Mouse (Mus musculus): ENCODE data around the gene Nr6a1.
A peak's percentile ranks its signal among the peaks of the same experiment; 100 is the strongest.

Gene Nr6a1

DNA sequence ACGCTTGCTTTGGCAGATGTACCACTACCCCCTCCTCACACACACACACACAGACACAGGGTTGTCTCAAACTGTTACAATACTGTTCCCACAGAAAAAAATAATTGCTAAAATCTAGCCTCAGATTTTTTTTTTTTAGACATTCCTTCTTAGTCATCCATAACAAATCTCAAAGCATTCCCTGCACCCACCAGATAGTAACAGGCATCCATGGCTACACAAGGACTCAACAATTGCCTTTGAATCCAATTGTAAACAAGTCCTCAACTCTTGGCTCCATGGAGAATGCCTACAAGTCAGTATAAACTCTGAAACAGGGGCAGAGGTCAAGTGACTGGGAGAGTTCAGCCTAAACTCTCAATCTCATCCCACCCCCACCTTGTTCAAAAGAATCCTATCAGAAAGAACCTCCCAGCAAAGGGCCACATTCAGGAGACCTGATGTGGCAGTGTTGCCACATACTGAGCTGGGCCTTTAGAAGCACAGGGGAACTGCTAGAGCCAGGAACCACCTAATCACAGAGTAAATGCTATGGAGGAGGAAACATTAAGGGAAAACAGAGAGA is 52.9 kb downstream of the Nr6a1 start:
- no peak for DNase-seq (ENCODE audit: low spot score)

DNA sequence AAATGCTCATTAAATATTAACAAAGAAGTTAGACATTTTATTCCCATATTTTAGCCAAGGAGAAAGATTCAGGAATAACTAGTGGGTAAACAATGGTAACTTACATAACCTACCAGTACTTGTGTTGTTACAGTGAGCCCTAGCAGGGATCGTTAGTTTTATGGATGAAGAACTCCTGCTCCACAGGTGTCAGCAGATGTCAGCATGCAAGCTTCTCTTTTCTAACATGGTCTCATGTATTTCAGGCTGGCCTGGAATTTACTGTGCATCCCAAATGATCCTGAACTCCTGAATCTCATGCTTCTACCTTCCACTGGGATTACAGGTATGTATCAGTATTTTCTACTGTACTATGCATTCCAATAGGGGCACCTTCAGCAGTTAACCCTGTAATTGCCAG is 54.8 kb downstream of the Nr6a1 start:
- no peak for DNase-seq (ENCODE audit: low spot score)

DNA sequence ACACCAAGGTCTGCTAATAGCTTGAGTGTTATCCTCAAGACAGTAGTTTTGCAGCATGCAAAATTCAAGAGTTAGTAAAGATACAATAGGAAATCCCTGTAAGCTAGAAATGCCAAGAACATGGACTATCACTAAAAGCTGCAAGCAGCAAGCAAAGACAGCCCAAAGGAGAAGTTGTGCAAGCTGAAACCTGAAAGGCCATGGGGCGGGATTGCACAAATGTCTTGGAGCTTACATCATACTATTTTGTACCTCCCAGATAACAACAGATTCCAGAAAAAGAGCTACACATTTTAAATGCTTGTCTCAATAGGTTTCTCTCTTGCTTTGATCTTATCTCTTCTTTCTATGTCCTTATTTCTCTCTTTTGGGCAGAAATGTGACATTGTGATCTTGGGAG is 60.8 kb downstream of the Nr6a1 start:
- no peak for DNase-seq (ENCODE audit: low spot score)

DNA sequence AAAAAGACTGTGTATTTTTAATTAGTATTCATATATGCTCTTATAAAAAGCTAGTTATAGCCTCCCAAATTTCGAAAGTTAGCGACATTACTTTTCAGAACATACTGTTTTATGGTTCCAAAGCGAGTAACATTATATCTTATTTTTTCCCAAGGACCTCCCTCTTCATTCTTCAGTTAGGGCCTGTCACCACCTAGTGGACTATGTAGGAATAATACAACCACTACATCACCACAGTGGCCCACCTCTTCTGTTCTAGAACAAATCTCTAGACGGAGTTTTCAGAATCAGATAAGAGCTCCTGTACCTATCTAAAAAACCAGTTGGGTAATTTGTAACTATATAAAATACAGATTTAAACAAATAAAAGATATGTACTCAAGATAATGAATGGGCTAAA is 63.5 kb downstream of the Nr6a1 start:
- no peak for DNase-seq (ENCODE audit: low spot score)

DNA sequence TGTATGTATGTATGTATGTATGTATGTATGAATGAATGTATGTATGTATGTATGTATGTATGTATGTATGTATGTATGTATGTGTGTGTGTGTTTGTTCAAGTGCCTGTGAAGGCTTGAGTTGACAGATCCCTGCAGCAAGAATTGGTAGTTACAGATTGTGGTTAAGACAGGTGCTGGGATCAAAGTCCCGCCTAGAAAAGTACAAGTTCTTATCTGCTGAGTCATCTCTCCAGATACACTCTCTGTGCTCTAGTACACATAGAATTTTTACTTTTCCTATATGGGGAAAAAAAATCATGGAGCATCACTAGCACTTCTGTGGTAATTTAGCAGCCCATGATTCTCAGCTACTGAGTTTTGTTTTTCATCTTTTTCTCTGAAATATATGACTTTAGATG is 75.7 kb downstream of the Nr6a1 start:
- DNase-seq (ENCODE audit: low spot score), result no peak

DNA sequence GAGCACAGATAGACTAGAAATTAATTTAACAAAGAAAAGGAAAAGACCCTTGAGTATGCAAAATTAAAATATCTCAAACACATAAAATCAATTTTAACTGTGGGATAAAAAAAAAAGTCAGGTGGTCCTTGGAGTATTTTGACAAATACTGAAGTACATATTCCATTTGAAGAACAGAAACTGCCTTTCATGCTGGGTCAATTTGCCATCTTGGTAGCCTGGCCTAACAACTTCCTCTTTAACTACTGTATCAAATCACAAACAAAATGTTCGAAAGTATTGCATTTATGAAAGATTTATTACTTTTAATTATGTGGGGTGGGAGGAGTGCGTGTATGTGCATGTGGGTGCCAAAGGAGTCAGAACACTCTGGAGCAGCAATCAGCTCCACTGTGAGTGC is 81.2 kb downstream of the Nr6a1 start:
- DNase-seq (ENCODE audit: low spot score), result no peak

DNA sequence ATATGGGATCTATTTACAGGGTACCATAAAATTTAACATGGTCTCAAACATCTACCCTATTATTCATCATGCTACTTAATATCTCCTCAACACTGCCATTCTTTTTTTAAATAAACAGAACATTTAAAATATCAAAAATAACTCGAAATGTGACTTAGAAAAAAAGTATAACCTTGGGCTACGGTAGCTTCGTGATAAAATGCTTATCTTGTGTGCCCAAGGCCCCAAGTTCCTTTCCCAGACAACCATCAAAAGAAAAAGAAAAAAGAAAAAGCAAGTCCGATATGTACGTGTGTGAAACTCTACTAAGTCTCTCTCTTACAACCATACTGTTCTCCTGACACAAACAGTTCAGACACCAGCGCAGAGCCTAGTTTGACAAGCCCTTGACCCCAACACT is 92.0 kb downstream of the Nr6a1 start:
- no peak for DNase-seq (ENCODE audit: low spot score)

DNA sequence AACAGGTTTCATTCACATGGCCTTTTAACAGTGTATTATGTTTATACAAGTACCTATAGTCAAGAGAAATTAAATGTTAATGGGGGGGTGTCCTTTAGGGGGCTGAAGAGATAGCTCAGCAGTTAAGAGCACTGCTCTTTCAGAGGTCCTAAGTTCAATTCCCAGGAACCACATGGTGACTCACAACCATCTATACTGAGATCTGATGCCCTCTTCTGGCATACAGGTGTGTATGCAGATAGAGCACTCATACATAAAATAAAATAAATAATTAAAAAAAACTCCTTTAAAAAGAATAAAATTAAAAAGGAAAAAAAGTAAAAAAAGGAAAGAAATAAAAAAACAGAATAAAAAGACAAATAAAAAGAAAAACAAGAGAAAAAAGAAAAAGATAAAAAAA is 95.5 kb downstream of the Nr6a1 start:
- no peak for DNase-seq (ENCODE audit: low spot score)

DNA sequence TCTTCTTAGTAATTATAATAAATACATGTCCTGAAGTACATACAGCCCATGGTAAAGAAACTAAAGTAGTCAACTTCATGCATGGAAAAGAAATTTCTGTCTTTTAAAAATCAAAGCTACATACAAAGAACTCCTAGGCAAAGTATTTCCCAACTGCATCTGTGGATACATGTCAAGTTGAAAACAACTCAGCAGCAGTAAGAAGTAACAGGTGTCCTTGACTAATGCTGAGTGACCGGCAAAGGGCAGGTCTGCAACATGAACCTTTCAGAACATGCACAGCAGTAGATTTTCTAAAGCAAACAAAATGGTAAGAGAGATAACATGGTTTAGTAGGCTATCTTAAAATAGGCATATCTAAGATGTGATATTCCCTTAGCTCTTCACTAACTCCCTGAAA is 98.0 kb downstream of the Nr6a1 start:
- no peak for DNase-seq (ENCODE audit: low spot score)

DNA sequence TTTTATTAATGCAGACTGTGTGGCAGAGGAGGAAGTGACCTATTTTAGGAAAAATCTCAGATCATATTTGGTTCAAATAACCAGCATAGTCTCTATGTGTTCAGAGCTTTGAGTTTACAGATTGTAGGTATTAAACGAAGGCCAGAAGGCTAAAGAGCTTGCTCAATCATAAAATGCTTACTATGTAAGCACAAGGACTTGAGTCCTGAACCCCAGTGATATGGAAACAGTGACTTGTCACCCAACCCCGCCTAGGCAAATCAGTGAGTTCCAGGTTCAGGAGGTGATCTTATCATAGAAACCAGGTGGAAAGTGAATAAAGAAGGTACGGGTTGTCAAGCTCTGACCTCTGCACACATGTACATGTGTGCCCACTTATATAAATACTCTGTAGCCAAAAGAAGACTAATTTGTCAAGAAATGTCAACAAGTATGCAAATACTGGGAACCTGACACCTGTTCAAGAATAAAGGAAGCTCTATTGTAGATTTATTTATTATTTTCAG is 99.6 kb downstream of the Nr6a1 start:
- no peak for DNase-seq (ENCODE audit: low spot score)

DNA sequence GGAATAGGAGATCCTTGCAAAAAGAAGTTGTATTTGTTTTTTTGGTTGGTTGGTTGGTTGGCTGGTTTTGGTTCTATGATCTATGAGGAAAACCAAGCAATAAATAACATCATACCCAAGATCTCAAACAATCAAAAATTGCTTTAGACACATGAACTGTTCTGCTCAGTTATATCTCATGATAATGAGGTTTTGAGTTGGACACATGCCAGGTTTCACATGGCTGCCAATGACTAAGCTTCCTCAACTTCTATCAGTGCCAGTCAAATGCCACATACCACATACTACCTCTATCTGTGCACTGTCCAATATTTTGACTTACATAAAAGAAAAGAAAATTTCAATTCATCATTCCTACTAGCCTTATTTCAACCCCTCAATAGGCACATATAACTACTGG is 101.3 kb downstream of the Nr6a1 start:
- DNase-seq (ENCODE audit: low spot score), result no peak

DNA sequence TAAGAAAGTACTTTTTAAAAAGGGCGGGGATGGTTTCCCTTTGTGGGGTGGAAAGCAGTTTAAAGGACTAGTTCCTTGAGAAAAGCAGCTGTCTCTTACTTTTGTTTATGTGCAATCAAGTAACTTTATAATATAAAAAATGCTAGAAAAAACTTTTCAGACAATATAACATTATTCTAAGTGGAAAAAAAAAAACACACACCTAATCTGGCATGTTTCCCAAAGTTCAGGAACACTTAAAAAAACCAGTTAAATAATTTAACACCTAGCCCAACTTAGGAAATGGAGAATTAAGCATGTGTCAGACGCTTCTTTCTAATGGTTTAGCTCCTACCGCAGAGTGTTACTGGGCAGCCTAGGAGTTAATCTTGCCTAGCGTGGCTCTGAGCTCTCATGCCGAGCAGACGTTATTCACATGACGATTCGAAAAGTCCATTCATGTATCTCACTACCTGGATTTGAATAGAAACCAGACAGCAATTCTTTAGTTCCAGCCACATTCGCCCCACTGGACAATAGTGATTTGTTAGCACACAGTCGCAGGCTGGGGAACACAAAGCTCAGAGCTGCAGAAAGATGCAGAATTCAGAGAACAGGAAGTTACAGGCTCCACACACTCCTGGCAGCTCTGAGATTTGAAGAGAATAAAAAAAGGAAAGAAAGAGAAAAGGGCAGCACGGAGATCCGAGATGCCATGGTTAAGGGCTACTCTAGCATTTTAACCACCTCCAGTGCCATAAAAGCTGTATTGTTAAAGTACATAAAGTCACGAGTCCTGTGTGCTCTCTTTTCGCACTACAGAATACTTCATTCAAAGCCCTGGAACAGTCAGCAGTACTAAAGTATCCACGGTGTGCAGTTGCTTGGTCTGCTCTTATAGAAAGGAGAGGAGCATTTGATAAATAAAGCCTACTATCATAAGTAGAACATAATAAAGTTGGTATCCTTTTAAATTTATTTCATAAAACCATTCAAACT is 102.4 kb downstream of the Nr6a1 start:
- no peak for DNase-seq (ENCODE audit: low spot score)

DNA sequence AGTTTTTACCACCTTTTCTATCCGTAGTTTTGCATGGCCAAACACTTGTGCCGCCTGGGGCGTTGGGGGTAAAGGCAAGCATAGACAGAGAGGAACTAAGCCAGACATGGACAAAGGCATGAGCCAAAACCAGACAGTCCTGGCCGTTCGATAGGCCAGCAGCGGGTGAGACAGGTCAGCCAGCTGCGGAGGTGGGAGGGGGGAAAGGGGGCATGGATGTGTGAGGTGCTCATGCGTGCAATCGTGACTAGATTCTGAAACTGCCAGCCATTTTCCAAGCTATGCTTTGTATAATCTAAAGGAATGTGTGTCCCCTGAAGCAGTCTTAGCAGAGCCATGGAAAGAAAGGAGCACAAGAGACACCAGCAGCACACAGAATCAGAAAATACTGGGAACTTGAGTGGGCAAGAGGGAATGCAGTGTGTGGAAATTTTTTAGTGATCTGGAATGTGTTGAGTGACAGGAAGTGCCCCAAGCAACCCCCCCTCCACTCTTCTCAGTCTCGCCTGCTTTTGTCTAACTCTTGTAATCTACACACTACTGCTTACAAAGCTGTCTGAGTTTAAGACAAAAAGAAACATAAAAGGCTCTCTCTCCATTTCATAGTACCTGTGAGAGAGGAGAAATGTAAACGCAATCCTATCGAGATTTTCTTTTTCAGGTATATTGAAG is 103.4 kb downstream of the Nr6a1 start:
- no peak for DNase-seq (ENCODE audit: low spot score)

DNA sequence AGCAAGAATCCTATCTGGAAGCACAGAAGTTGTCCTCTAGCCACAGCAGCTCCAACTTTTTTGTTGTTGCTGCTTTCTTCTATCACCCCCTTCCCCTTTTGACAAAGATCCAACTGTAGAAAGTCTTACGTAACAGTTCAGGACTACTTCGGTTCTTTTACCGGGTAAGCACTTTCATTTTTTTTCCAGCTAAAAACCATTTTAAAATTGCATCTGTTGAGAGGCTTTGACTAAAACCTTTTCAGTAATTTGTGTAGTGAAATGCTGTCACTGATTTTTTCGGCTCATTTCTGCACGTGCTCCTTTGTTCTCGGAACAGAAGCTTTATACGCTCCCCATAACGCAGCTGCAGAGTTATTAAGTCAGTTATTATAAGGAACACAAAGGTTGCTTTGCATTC is 104.1 kb downstream of the Nr6a1 start:
- DNase-seq (ENCODE audit: low spot score), result no peak

DNA sequence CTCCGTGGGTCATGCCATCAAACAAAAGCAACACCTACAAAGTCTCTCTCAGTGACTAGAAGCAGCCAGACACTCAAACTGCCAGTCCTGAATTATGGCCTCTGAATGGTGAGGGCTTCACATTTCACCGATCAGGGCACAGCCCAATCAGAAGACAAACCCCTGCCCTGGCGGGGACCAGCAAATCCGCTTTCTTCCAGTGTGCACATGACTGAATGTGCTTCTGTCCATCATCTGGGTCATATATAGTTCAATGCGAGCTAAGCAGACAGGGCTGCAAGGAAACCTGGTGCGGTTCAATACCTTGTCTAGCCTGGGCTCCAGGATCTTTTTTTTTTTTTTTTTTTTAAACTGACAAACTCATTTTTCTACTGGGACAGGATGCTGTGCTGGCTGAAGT is 104.5 kb downstream of the Nr6a1 start:
- DNase-seq (ENCODE audit: low spot score), result no peak

DNA sequence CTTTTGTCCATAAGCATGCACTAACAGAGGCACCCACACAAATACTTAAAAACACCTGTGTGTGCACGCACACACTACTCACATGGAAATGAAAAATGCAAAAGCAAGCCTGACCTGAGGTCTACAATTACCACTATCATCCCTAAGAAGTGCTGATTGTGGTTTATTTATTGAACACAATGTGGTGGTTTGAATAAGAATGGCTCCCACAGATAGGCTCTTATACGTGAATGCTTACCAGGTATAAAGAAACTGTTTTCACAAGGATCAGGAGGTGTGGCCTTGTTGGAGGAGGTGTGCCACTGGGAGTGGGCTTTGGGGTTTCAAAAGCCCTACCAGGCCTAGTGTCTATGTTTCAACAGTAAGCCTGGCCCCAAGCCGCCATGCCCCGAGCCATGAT is 110.0 kb downstream of the Nr6a1 start:
- DNase-seq (ENCODE audit: low spot score), result no peak

DNA sequence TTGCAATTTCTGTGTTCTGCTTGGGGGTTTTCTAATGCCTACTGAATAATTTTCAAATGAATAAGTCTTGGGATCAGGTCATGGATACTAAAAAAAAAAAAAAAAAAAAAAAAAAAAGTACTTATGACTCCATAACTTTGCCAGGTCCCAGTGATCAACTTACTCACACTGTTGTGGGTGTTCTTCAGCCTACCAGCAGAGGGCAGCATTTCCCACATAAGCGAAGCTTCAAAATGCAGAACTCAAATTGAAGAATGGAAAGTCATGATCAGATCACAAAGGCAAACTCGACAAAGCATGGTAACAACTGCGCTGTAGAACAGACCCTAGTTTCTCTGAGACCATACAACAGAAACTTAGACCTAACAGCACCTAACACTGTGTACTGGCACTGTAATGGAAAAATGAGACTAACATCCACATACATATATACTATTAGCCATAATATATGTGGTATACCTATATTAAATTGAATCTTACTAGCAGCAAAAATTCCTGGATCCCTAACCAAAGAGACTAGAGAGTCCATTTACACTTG is 130.3 kb downstream of the Nr6a1 start:
- peak; percentile 27 for DNase-seq (ENCODE audit: low spot score)

DNA sequence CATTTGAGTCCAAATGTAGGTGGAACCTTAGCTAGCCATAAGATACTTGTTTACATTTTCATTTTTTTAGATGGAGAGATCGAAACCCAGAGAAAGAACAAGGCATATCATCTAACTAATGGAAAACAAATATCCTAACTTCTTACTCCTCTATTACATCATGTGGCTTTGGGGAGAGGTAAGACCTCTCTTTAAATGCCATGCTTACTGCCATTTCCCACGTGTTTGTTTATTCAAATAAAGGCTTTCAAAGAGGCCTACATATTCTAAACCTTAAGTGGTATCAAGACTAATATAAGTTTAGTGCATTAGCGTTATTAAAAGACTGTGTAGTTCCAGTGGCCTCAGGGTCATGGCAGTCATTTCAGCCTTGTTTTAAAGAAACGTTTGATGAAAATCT is 140.2 kb downstream of the Nr6a1 start:
- no peak for DNase-seq (ENCODE audit: low spot score)

DNA sequence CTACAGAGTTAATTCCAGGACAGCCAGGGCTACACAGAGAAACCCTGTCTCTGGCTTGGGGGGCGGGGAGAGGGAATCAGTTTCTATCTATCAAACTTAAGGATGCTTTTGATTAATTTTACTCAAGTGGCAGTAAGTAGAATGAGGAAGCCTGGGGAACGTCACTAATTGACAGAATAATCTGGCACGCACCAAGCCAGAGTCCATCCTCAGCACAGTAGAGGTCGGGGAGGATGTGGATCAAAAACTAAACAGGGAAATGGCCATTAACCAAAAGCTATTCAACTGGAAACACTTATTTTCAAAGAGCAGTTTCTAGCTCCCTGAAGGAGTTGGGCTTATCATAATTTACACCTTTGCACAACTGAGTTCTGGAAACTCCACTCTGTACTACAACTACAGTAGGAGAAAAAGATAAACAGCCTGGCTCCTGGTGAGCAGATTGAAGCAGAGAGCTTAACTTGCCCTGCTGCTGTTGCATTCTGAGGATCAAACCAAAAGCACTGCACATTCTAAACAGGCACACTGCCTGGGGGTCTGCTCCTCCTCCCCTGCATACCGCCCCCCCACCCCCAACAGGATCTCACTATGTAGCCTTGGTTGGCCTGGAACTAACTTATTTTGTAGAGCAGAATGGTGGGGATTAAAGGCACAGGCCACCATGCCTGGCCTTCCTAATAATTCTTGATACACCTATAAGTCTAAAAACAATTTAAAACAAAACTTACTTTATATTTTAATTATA is 141.1 kb downstream of the Nr6a1 start:
- DNase-seq (ENCODE audit: low spot score), result no peak

DNA sequence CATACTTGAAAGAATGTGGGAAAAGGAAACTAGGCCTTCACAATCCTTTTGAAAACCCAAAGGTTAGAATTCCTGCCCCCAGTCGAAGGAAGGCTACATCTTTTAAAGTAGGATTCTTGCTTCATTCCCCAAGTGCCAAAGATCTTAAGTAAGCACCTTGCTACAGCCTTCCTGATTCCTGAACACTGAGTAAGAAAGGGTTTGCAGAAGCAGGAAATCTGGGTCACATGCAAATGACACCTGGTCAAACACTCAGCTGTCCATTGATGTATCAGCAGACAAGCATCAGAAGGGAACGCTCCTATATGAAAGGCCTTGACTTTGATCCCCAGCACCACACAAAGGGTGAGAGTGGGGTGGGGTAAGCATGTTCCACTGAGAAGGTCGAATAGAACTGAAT is 142.4 kb downstream of the Nr6a1 start:
- DNase-seq (ENCODE audit: low spot score), result no peak

DNA sequence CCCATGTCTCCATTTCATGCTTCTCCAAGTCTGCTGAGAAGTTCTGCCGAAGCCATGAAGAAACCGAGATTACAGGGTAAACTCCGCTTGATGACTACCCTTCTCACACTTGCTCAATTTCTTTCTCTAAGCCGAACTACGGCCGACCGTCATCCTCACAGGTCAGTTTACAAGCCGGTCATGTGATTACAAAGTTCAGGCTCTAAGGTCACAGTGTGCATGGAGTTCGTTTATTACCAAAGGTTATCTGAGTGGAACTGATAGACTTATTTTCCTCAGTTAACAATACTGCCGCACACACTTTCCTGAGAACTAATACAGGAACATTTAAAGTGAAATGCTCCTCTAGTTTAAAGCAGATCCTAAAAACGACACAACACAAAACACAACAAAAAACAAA is 143.1 kb downstream of the Nr6a1 start:
- DNase-seq (ENCODE audit: low spot score), result no peak

DNA sequence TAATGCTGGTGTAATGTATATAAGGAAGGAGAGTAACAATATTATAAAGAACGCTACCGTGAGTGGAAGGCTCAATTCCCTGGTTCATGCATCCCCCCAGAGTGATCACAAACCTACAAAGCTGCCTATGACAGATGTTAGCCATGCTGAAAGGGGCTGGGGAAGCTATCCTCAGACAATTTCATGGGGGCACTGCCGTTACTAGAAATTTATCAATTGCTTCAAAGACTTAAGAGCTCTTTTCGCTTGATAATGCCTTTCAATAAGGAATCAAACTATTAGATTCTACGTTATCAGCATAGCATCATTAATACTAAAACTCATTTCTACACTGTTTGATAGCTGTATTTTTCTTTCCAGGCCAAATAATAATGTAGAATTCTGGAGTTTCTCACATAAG is 144.1 kb downstream of the Nr6a1 start:
- no peak for DNase-seq (ENCODE audit: low spot score)

Measured in spleen, adult 12 weeks (tissue).